Mouse (Mus musculus) stomach, postnatal 0 days (tissue): ENCODE data around the gene Dnaic1.

Source experiments
- CTCF ChIP-seq: IDR thresholded peaks from 2 replicates; pipeline ENCODE4 v1.5.1; 2016; ENCODE audit warnings: antibody characterized with exemption, low read depth, mild to moderate bottlenecking, moderate library complexity
- EP300 ChIP-seq: optimal IDR thresholded peaks from 2 replicates; pipeline ENCODE3; 2016; ENCODE audit warnings: antibody characterized with exemption

DNA sequence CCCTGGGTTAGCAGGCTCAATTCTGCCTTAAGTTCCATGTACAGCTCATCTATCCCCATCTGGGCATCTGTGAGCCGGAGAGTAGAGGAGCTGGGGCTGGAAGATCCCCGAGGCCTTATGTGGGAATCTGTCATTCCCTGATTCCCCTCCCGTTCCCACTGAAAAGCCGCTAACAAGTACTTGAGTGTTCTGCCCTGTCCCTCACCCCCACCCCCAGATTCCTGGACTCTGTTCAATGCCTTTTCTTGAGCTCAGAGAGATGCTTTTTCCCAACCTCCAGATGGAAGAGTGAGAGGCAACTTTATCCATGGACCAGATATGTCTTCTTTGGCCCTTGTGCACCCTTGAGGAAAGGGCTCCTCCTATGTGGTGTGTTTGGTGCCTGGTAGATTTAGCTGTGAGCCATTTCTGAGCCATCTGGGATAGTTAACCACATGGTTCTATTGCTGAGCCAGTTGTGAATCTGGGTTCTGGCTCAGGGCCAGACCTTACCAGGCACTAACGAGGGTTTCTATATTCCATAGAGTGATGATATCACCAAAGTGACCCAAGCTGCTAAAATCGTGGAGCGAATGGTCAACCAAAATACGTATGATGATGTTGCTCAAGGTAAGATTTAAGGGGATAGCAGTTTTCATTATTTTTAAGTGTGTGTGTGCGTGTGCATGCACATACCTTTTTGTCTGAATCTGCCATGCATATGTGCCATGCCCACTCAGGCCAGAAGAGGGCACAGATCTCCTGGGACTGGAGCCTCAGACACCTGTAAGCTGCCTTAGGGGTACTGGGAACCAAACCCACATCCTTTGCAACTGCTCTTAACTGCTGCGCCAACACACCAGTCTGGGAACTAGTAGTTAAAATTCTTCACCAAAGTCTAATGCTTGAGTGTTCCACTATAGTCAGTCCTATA, 40.4 kb downstream of the Dnaic1 start:
- TF ChIP-seq CTCF (peak; percentile 51), EP300 (no peak)
